Mouse (Mus musculus) heart, postnatal 0 days (tissue): ENCODE data around the gene Cxcl14. TPM values are rescaled to one million over a fixed set of nuclear protein-coding genes. Genes with fewer than 3 reads are reported as not detected.

Experiments used
- ATAC-seq: fragments of 200-750 bp; cut with Nextera tagmentation; 2 replicates; pipeline ENCODE4 v1.8.0; 2017; ENCODE audit warnings: low read depth, moderate number of reproducible peaks, moderate library complexity; ENCODE audit not compliant: insufficient read depth
- DNase-seq: peaks from one replicate; pipeline ENCODE4 v3.0.0-alpha.2; 2016; ENCODE audit warnings: low spot score
- H3K27ac ChIP-seq: fragments of 300-500 bp; sonication (generic); 2 replicates; pipeline ENCODE4 v1.5.1; 2014; ENCODE audit warnings: low read depth, mild to moderate bottlenecking
- H3K27me3 ChIP-seq: fragments of 300-500 bp; sonication (generic); 2 replicates; pipeline ENCODE4 v1.6.1; 2014; ENCODE audit warnings: low read length, mixed read lengths; ENCODE audit not compliant: control insufficient read depth, insufficient read depth
- H3K36me3 ChIP-seq: fragments of 300-500 bp; sonication (generic); replicated peaks from 2 replicates; pipeline ENCODE4 v1.6.1; 2014; ENCODE audit warnings: low read length, mixed read lengths; ENCODE audit not compliant: control insufficient read depth, insufficient read depth
- H3K4me1 ChIP-seq: fragments of 300-500 bp; sonication (generic); 2 replicates; pipeline ENCODE4 v1.6.1; 2014; ENCODE audit warnings: antibody characterized with exemption; ENCODE audit not compliant: control insufficient read depth, insufficient read depth
- H3K4me2 ChIP-seq: fragments of 300-500 bp; sonication (generic); 2 replicates; pipeline ENCODE4 v1.6.1; 2014; ENCODE audit warnings: low read depth, mild to moderate bottlenecking, low read length, moderate library complexity
- H3K4me3 ChIP-seq: fragments of 300-500 bp; sonication (generic); 2 replicates; pipeline ENCODE4 v1.5.1; 2014; ENCODE audit warnings: low read depth, low read length
- H3K9ac ChIP-seq: fragments of 300-500 bp; sonication (generic); replicated peaks from 2 replicates; pipeline ENCODE4 v1.6.1; 2014; ENCODE audit warnings: low read depth, low read length, mixed read lengths
- H3K9me3 ChIP-seq: fragments of 300-500 bp; sonication (generic); replicated peaks from 2 replicates; pipeline ENCODE4 v1.6.1; 2016; ENCODE audit warnings: low read length; ENCODE audit not compliant: control insufficient read depth
- CTCF ChIP-seq: IDR thresholded peaks from 2 replicates; pipeline ENCODE4 v1.5.1; 2016; ENCODE audit warnings: antibody characterized with exemption, control low read depth, low read depth
- EP300 ChIP-seq: IDR thresholded peaks from 2 replicates; pipeline ENCODE4 v1.6.1; 2016; ENCODE audit warnings: antibody characterized with exemption, low read depth
- WGBS: fragments of 180-500 bp; shearing (Covaris S2); extraction: QIAGEN DNeasy Blood & Tissue Kit; methylation state at CpG from one replicate; pipeline ENCODE4 v1.1.7; 2014; 5-methylcytosine and 5-hydroxymethylcytosine counted together
- polyA plus RNA-seq: library from polyadenylated mRNA; unstranded; fragments of >200 nt; fragmentation: Nextera tagmentation; extraction: Ambion mirVana; gene quantifications from 2 replicates; pipeline ENCODE4 v1.2.1, GENCODE M21; 2015
- total RNA-seq: library from RNA; depleted of rRNA; stranded (reverse); fragments of >200 nt; gene quantifications from 2 replicates; pipeline ENCODE4 v1.2.3, GENCODE M21; 2014; ENCODE audit warnings: low replicate concordance; rRNA removed

Cxcl14 gene
- not detected in 2 replicates for total RNA-seq
- 0.08 and 0.16 TPM in 2 replicates for polyA plus RNA-seq

DNA sequence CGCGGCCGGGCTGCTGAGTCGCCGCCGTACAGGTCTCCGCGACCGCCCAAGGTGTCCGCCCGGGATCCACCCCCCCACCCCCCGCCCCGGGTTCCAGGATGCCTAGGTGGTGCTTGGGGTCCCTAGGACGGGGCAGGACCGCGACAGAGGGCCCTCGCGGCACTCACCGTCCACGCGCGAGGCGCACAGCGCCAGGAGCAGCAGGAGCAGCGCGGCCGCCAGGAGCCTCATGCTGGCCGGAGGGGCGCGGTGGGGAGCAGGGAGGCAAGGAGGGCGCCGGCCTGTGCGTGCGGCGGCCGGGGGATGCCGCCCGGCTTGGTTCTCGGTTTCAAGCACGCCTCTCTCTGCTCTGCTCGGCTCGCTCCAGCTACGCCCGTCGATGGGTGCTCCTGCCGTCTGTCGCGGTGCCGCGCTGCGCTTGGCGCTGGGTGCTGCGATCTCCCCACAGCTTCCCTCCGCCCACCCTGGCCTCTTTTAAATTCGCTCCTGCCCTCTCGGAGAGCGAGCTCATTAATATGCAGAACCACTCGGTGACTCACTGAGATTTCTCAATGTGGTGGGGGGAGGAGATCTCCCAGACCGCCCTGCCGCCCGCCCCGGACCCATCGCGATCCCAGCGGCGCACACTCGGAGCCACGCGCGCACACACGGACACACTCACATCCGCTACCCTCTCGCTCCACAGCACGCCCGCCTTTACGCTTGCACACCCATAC, at the start of gene Cxcl14:
Gene Cxcl14 (minus strand): TSS at position 609 of the 716 bp plus-strand sequence.
- Histone ChIP-seq H3K4me2 (peak within 1 kb of the TSS; percentile 61), H3K9me3 (0 out of 2 replicates have a peak, but pooled peaks cover 3% of the 10 kb centered on the region), H3K4me1 (no peaks in the 10 kb centered on the region), H3K36me3 (no peaks in the 10 kb centered on the region), H3K27me3 (peaks cover 71% of the 10 kb centered on the region), H3K9ac (0 out of 2 replicates have a peak within 1 kb of the TSS, but pooled peaks have one; percentile 26), H3K4me3 (peak within 1 kb of the TSS; percentile 44), H3K27ac (no peak within 1 kb of the TSS)
- DNase-seq (no peak), ATAC-seq (peak; percentile 53)
- WGBS, result under 1% methylated on average over 72 of the region's 76 CpGs
- TF ChIP-seq CTCF (no peak), EP300 (no peak)

DNA sequence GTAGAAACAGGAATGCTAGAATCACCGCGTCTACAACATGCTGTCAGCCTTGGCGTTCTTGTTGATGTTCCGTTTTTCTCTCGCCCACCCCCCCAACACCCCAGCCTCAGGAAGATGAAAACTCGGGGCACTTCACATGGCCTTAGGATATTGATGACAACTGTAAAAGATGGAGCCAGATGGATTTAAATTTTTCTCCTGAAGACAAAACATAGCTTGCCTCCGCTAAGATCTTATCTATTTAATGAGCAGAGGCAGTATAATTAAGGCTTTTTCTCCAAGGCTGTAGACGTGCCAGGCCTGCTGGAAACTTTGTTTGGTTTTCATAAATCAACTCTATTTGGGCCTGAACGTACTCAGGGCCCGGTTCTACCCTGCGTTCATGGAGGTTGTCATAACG, 48.0 kb upstream of the Cxcl14 start:
- Histone ChIP-seq H3K4me3 (no peak overlapping the region), H3K36me3 (no peaks in the 10 kb centered on the region), H3K27me3 (no peaks in the 10 kb centered on the region), H3K9me3 (no peaks in the 10 kb centered on the region), H3K4me2 (no peak overlapping the region), H3K9ac (no peak overlapping the region), H3K27ac (no peak overlapping the region), H3K4me1 (peaks cover 12% of the 10 kb centered on the region; the same call in 1 of the 2 replicates)
- ATAC-seq (no peak), DNase-seq (no peak)
- TF ChIP-seq CTCF (no peak), EP300 (no peak)
- 83% methylated on average over 12 of the region's 12 CpGs for WGBS

DNA sequence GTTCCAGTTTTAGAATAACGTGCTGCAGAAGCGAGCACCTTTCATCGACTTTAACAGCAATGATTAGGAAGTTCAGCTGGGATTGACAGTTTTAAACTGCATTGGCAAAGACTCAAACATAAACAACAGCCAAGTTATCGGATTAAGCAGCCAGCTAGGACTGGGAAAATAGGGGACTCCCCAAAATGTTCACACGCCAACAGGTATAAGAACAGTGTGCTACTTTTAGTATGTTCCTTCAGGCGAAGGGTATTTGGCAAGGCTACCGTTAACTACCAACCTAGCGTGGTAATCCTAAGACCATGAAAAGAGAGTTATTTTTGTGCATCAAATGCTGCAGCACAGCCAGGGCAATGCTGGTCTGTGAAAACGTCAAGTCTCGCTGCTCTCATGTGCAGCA, 46.1 kb upstream of the Cxcl14 start:
- Histone ChIP-seq H3K4me3 (no peak overlapping the region), H3K27ac (no peak overlapping the region), H3K36me3 (no peaks in the 10 kb centered on the region), H3K9ac (no peak overlapping the region), H3K4me2 (no peak overlapping the region), H3K4me1 (peaks cover 12% of the 10 kb centered on the region; the same call in 1 of the 2 replicates), H3K9me3 (no peaks in the 10 kb centered on the region), H3K27me3 (no peaks in the 10 kb centered on the region)
- 22% methylated on average over 10 of the region's 10 CpGs for WGBS
- ATAC-seq (0 out of 2 replicates have a peak, but pooled peaks have one; percentile 28), DNase-seq (peak; percentile 23)
- TF ChIP-seq CTCF (no peak), EP300 (no peak)

DNA sequence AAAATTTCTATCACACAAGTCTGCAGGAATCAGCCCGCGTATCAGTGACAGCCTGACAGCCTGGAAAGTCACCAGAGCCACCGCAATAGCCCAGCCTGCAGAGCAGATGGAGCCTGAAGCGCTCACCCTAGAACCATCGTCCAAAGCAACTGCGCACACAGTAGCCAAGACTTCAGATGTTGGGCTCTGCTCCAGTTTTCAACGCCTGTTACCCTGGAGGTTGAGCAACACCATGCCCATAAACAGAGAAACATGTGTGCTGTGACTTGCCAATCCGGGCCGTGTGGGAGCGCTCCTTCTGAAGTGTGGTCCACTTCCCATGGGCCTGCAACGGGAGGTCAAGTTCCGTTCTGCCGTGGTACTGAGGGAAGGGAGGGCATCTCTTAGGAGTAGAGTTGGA, 44.2 kb upstream of the Cxcl14 start:
- TF ChIP-seq CTCF (no peak), EP300 (no peak)
- Histone ChIP-seq H3K4me1 (peaks cover 12% of the 10 kb centered on the region; the same call in 1 of the 2 replicates), H3K36me3 (no peaks in the 10 kb centered on the region), H3K27ac (no peak overlapping the region), H3K27me3 (no peaks in the 10 kb centered on the region), H3K9me3 (no peaks in the 10 kb centered on the region), H3K4me3 (no peak overlapping the region), H3K4me2 (no peak overlapping the region), H3K9ac (no peak overlapping the region)
- DNase-seq, result peak; percentile 56
- ATAC-seq, result peak; percentile 74
- 29% methylated on average over 13 of the region's 13 CpGs for WGBS

DNA sequence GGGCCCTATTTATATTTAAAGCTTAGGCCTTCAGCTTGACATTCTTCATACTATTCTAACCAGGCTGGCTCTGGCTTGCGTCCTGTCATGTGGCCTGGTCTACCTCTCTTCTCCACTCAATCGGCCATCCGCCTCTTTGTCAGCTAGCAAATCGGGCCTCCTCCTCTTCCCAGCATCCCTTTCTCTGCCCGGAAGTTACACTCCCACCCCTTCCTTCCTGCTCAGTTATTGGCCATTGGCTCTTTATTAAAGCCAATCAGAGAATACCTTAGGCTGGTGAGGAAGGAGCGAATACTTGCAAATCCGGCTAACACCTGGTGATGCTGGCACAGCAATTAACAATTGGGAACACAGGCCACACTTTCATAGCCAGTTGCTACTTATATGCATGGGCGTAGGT, 43.5 kb upstream of the Cxcl14 start:
- H3K4me2 ChIP-seq, result no peak overlapping the region
- H3K9me3 ChIP-seq, result no peaks in the 10 kb centered on the region
- no peak for DNase-seq
- no peaks in the 10 kb centered on the region for H3K27me3 ChIP-seq
- no peaks in the 10 kb centered on the region for H3K36me3 ChIP-seq
- WGBS, result 81% methylated on average over 8 of the region's 8 CpGs
- ATAC-seq, result no peak
- no peak for TF ChIP-seq EP300
- TF ChIP-seq CTCF, result no peak
- H3K4me3 ChIP-seq, result no peak overlapping the region
- H3K4me1 ChIP-seq, result peaks cover 12% of the 10 kb centered on the region
- no peak overlapping the region for H3K9ac ChIP-seq
- H3K27ac ChIP-seq, result no peak overlapping the region
